Mouse (Mus musculus) spleen, adult 2 months (tissue): ENCODE measurements at regions not wholly inside any gene's neighbourhood (a gene's known extent, or its start where the extent isn't known, plus 50 kb on each side); places are given as distances from the start of the nearest gene placed in this dataset.

Experiments
- CTCF ChIP-seq: fragments of 200-500 bp; IDR thresholded peaks from 2 replicates; pipeline ENCODE4 v1.5.1; 2011; ENCODE audit warnings: mild to moderate bottlenecking, inconsistent platforms; ENCODE audit not compliant: insufficient read depth, insufficient read length, insufficient replicate concordance; ENCODE audit errors: extremely low read depth
- POLR2A ChIP-seq: fragments of 200-500 bp; IDR thresholded peaks from 2 replicates; pipeline ENCODE4 v1.6.1; 2011; ENCODE audit warnings: low read depth, low read length, inconsistent platforms

GRCm38 (mm10) chr5:112182775-112183174 is 69.5 kb downstream of the Cryba4 start:
- no peak for TF ChIP-seq POLR2A
- TF ChIP-seq CTCF: peak; percentile 26; the same call in 1 of the 2 replicates
